Mouse (Mus musculus) heart, embryonic 12.5 days (tissue): ENCODE results near the gene Sys1. TPM values are rescaled to one million over a fixed set of nuclear protein-coding genes. Genes with fewer than 3 reads are reported as not detected.
A peak's percentile ranks its signal among the peaks of the same experiment; 100 is the strongest.

Experiments used
- ATAC-seq: fragments of 200-750 bp; cut with Nextera tagmentation; 2 replicates; pipeline ENCODE4 v1.8.0; 2017; ENCODE audit warnings: moderate TSS enrichment, moderate library complexity; ENCODE audit not compliant: insufficient number of reproducible peaks, low FRiP score
- H3K27ac ChIP-seq: fragments of 300-500 bp; sonication (generic); 2 replicates; pipeline ENCODE4 v1.5.1; 2016; ENCODE audit warnings: mild to moderate bottlenecking, moderate library complexity; ENCODE audit not compliant: poor library complexity, severe bottlenecking
- H3K27me3 ChIP-seq: fragments of 300-500 bp; sonication (generic); replicated peaks from 2 replicates; pipeline ENCODE4 v1.6.1; 2016; ENCODE audit warnings: mild to moderate bottlenecking, moderate library complexity
- H3K36me3 ChIP-seq: fragments of 300-500 bp; sonication (generic); 2 replicates; pipeline ENCODE4 v1.6.1; 2016; ENCODE audit warnings: mild to moderate bottlenecking, moderate library complexity
- H3K4me1 ChIP-seq: fragments of 300-500 bp; sonication (generic); replicated peaks from 2 replicates; pipeline ENCODE4 v1.6.1; 2016; ENCODE audit warnings: mild to moderate bottlenecking
- H3K4me2 ChIP-seq: fragments of 300-500 bp; sonication (generic); 2 replicates; pipeline ENCODE4 v1.6.1; 2016; ENCODE audit warnings: mild to moderate bottlenecking, moderate library complexity
- H3K4me3 ChIP-seq: fragments of 300-500 bp; sonication (generic); 2 replicates; pipeline ENCODE4 v1.5.1; 2016; ENCODE audit warnings: mild to moderate bottlenecking
- H3K9ac ChIP-seq: fragments of 300-500 bp; sonication (generic); 2 replicates; pipeline ENCODE4 v1.6.1; 2016; ENCODE audit warnings: mild to moderate bottlenecking, moderate library complexity
- H3K9me3 ChIP-seq: fragments of 300-500 bp; sonication (generic); replicated peaks from 2 replicates; pipeline ENCODE4 v1.6.1; 2016; ENCODE audit warnings: mild to moderate bottlenecking, moderate library complexity
- WGBS: fragments of 180-500 bp; shearing (Covaris S2); methylation state at CpG from one replicate; pipeline ENCODE4 v1.1.7; 2016; 5-methylcytosine and 5-hydroxymethylcytosine counted together
- polyA plus RNA-seq: library from polyadenylated mRNA; unstranded; fragments of >200 nt; fragmentation: Nextera tagmentation; extraction: Ambion mirVana; gene quantifications from 2 replicates; pipeline ENCODE4 v1.2.1, GENCODE M21; 2016

Sys1 gene
- polyA plus RNA-seq, 1 experiment from 2014 or later = 36.4 TPM

- Histone ChIP-seq H3K9ac (no peak overlapping the region), H3K4me2 (no peak overlapping the region), H3K9me3 (no peaks in the 10 kb centered on the region; the same call in 1 of the 2 replicates), H3K27me3 (peaks cover 1% of the 10 kb centered on the region), H3K36me3 (peaks cover 50% of the 10 kb centered on the region), H3K4me3 (no peak overlapping the region), H3K27ac (no peak overlapping the region), H3K4me1 (peaks cover 15% of the 10 kb centered on the region)
- ATAC-seq = no peak
- 84% methylated on average over 8 of the region's 8 CpGs for WGBS
These were observed 32.4 kb upstream of the Sys1 start for GRCm38 (mm10) chr2:164424406-164424805.

- ATAC-seq = no peak
- peaks cover 19% of the 10 kb centered on the region for H3K4me1 ChIP-seq
- WGBS = 79% methylated on average over 5 of the region's 5 CpGs
- H3K4me2 ChIP-seq = no peak overlapping the region
- peaks cover 54% of the 10 kb centered on the region for H3K36me3 ChIP-seq
- H3K27ac ChIP-seq = no peak overlapping the region
- no peak overlapping the region for H3K4me3 ChIP-seq
- H3K9ac ChIP-seq = no peak overlapping the region
- H3K9me3 ChIP-seq = no peaks in the 10 kb centered on the region; the same call in 1 of the 2 replicates
- peaks cover 4% of the 10 kb centered on the region for H3K27me3 ChIP-seq
These were observed 31.4 kb upstream of the Sys1 start for GRCm38 (mm10) chr2:164425401-164425800.

- H3K36me3 ChIP-seq = peaks cover 54% of the 10 kb centered on the region
- WGBS = 24% methylated on average over 12 of the region's 12 CpGs
- no peak overlapping the region for H3K27ac ChIP-seq
- peaks cover 4% of the 10 kb centered on the region for H3K27me3 ChIP-seq
- H3K9me3 ChIP-seq = no peaks in the 10 kb centered on the region; the same call in 1 of the 2 replicates
- H3K4me3 ChIP-seq = no peak overlapping the region
- H3K4me1 ChIP-seq = peaks cover 26% of the 10 kb centered on the region
- H3K9ac ChIP-seq = no peak overlapping the region
- no peak overlapping the region for H3K4me2 ChIP-seq
- no peak for ATAC-seq
These were observed 30.6 kb upstream of the Sys1 start for GRCm38 (mm10) chr2:164426121-164426520.

DNA sequence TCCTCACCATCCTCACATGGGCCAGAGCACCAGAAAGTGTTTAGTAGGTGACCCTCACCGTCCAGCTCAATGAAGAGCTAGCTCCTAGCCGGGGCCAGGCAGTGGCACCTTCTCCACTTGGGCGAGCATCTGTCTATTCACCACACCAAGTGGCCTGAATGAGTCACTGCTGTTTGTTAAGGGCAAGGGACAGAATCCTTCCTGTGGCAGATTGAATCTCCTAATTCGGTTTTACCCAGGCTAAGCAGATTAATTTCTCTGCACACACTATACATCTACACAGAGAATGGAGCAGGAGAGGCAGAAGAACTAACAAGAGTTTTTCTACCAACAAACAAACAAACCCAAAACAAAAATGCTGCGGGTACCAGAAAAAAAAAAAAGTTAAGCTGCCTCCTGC is 29.8 kb upstream of the Sys1 start:
- Histone ChIP-seq H3K4me3 (no peak overlapping the region), H3K27ac (no peak overlapping the region), H3K9me3 (no peaks in the 10 kb centered on the region; the same call in 1 of the 2 replicates), H3K27me3 (peaks cover 4% of the 10 kb centered on the region), H3K4me1 (peaks cover 34% of the 10 kb centered on the region), H3K4me2 (no peak overlapping the region), H3K9ac (no peak overlapping the region), H3K36me3 (peaks cover 54% of the 10 kb centered on the region)
- no peak for ATAC-seq
- WGBS = 80% methylated on average over 5 of the region's 5 CpGs

GRCm38 (mm10) chr2:164428451-164428850 is 28.3 kb upstream of the Sys1 start:
- no peak overlapping the region for H3K9ac ChIP-seq
- H3K36me3 ChIP-seq = peaks cover 50% of the 10 kb centered on the region
- H3K4me2 ChIP-seq = no peak overlapping the region
- peaks cover 4% of the 10 kb centered on the region for H3K27me3 ChIP-seq
- H3K4me1 ChIP-seq = peaks cover 45% of the 10 kb centered on the region
- no peak overlapping the region for H3K27ac ChIP-seq
- H3K4me3 ChIP-seq = no peak overlapping the region
- no peak for ATAC-seq
- 34% methylated on average over 5 of the region's 5 CpGs for WGBS
- H3K9me3 ChIP-seq = no peaks in the 10 kb centered on the region; the same call in 1 of the 2 replicates

GRCm38 (mm10) chr2:164429881-164430615 is 26.7 kb upstream of the Sys1 start:
- 48% methylated on average over 15 of the region's 15 CpGs for WGBS
- H3K9me3 ChIP-seq = no peaks in the 10 kb centered on the region
- 0 out of 2 replicates have a peak overlapping the region, but pooled peaks have one; percentile 8 for H3K27ac ChIP-seq
- no peak overlapping the region for H3K4me3 ChIP-seq
- no peak overlapping the region for H3K4me2 ChIP-seq
- H3K4me1 ChIP-seq = peaks cover 56% of the 10 kb centered on the region
- no peak overlapping the region for H3K9ac ChIP-seq
- peaks cover 39% of the 10 kb centered on the region for H3K36me3 ChIP-seq
- no peak for ATAC-seq
- H3K27me3 ChIP-seq = peaks cover 4% of the 10 kb centered on the region

GRCm38 (mm10) chr2:164430697-164431096 is 26.1 kb upstream of the Sys1 start:
- H3K4me2 ChIP-seq = peak overlapping the region; percentile 22
- H3K27ac ChIP-seq = no peak overlapping the region
- H3K4me1 ChIP-seq = peaks cover 62% of the 10 kb centered on the region
- peaks cover 4% of the 10 kb centered on the region for H3K27me3 ChIP-seq
- peaks cover 38% of the 10 kb centered on the region for H3K36me3 ChIP-seq
- no peaks in the 10 kb centered on the region for H3K9me3 ChIP-seq
- WGBS = 5% methylated on average over 7 of the region's 7 CpGs
- no peak overlapping the region for H3K9ac ChIP-seq
- no peak overlapping the region for H3K4me3 ChIP-seq
- ATAC-seq = peak; percentile 49; the same call in 1 of the 2 replicates

DNA sequence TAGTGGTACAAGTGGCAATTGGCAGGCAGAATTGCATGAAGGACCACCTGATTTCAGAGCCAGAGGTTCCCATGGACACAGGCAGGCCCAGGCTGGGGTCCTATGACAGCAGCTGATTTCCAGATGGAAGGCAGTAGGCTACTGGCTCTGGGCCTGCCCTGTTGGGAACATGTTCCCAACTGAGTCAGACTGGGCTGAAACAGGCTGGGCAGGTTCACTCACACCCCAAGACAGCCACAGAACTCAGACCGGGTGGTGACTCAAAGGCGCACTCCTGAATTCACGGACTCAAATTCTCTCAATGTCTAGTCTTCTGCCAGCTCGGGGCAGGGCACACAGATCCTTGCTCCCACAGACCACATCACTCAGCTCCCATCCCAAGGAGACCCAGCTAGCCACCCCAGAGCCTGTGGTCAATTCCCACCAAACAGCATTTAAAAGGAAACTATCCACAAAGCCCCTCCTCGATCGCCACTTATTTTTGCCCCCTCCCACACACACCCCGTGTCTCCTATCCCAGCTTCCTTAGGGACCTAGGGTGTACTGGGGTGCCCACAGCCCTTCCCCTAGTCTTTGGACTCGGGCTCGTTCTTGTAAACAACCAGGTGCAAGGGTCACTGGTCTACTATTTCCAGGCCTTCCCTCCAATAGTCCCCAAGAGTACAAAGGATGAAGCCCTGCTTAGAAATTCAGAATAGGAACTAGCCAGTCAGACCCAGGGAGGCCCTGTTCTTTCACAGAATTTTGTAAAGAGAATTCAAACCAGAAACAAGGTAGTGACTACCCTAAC is 24.9 kb upstream of the Sys1 start:
- Histone ChIP-seq H3K27ac (peak overlapping the region; percentile 65), H3K4me1 (peaks cover 70% of the 10 kb centered on the region), H3K4me3 (no peak overlapping the region), H3K9me3 (no peaks in the 10 kb centered on the region), H3K27me3 (peaks cover 4% of the 10 kb centered on the region; the same call in 1 of the 2 replicates), H3K36me3 (peaks cover 28% of the 10 kb centered on the region), H3K9ac (0 out of 2 replicates have a peak overlapping the region, but pooled peaks have one; percentile 27), H3K4me2 (peak overlapping the region; percentile 57)
- ATAC-seq = no peak
- WGBS = 70% methylated on average over 9 of the region's 9 CpGs

GRCm38 (mm10) chr2:164432541-164433191 is 24.1 kb upstream of the Sys1 start:
- Histone ChIP-seq H3K4me3 (0 out of 2 replicates have a peak overlapping the region, but pooled peaks have one; percentile 2), H3K9ac (peak overlapping the region; percentile 55), H3K36me3 (peaks cover 21% of the 10 kb centered on the region), H3K27me3 (peaks cover 4% of the 10 kb centered on the region; the same call in 1 of the 2 replicates), H3K4me2 (peak overlapping the region; percentile 57), H3K27ac (peak overlapping the region; percentile 65), H3K9me3 (no peaks in the 10 kb centered on the region), H3K4me1 (peaks cover 78% of the 10 kb centered on the region)
- WGBS = 17% methylated on average over 22 of the region's 22 CpGs
- 0 out of 2 replicates have a peak, but pooled peaks have one; percentile 2 for ATAC-seq

DNA sequence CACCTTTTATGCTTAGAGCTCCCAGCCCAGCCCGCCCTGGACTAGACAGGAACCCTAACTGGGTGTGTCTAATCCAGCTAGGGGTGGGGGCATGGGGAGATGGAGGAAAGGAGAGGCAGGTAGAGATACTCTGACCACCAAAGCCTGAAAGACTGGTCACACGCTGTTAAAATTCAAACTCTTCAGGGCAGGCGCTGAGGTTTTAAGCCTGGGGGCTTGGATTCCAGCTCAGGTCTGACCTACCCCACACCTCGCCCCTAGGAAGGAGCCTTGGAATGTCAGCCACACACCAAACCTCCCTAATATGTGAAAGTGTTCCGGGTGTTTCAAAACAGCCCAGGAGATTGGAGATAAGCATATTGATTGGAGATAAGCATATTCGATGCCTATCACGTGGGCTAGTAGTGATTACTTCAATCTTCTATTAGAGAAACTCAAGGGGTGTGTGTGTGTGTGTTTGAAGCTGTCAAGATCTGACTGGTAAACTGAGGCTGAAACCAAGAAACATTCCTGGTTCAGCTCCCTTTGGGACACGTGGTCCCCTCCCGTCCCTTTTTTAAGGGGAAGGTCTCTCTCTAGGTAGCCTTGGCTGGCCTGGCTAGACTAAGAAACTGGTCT is 23.4 kb upstream of the Sys1 start:
- no peak overlapping the region for H3K4me3 ChIP-seq
- peak overlapping the region; percentile 57 for H3K4me2 ChIP-seq
- no peaks in the 10 kb centered on the region for H3K9me3 ChIP-seq
- H3K4me1 ChIP-seq = peaks cover 85% of the 10 kb centered on the region
- H3K27ac ChIP-seq = peak overlapping the region; percentile 65
- H3K27me3 ChIP-seq = peaks cover 4% of the 10 kb centered on the region; the same call in 1 of the 2 replicates
- no peak for ATAC-seq
- 0 out of 2 replicates have a peak overlapping the region, but pooled peaks have one; percentile 4 for H3K9ac ChIP-seq
- H3K36me3 ChIP-seq = peaks cover 14% of the 10 kb centered on the region
- 67% methylated on average over 9 of the region's 9 CpGs for WGBS
